ENCODE assay signal across 21 mouse cellular contexts in the genomic region with DNA sequence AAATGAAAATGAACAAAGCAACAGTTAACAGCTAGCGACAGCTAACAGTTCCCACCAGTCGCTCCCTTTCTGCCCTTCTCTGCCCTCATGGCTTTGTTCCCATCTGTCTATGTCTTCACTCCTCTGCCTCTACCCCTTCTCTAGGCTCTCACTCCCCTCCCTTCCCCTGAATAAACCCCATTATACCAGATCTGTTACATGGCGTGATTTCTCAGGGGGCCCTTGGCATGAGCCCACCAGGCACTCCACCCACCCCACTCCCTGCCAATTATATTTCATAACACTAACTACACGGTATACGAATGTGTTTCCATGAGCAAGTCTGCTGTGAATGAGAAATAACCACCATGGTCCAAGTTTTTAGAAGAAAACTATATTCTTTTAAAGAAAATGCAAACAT. TPM values are rescaled to one million over a fixed set of nuclear protein-coding genes. Genes with fewer than 3 reads are reported as not detected.
DNase-seq lines count a peak whose midpoint lies in the region; ATAC-seq and TF ChIP-seq lines count a peak whose summit lies in the region.
"Had no signal": no experiment of that assay in that cellular context is flagged by ENCODE, and none has a peak within 500 bp of the region (broad histone marks: within the 10 kb centered on the region; RNA-seq: fewer than 3 reads in every experiment).

No protein-coding gene starts in this region.

- TF ChIP-seq POLR2A in brain, embryonic 14.5 days (IDR thresholded peaks at IDR 0.05; ENCODE audit: borderline replicate concordance, extremely low read depth, insufficient read depth, insufficient read length, poor library complexity, severe bottlenecking) = no peak

- WGBS in forebrain, embryonic 14.5 days = 64% methylated on average over 5 of the region's 5 CpGs
- WGBS in forebrain, embryonic 15.5 days = 59% methylated on average over 5 of the region's 5 CpGs
- 61% methylated on average over 5 of the region's 5 CpGs for WGBS in hindbrain, embryonic 16.5 days
- 90% methylated on average over 5 of the region's 5 CpGs for WGBS in hindbrain, embryonic 11.5 days
- WGBS in embryonic facial prominence, embryonic 14.5 days = 64% methylated on average over 5 of the region's 5 CpGs

- no peaks in the 10 kb centered on the region for H3K27me3 ChIP-seq in forebrain, embryonic 14.5 days (replicated peaks; ENCODE audit: control insufficient read depth, insufficient read depth, low read length)
- H3K27me3 ChIP-seq in forebrain, embryonic 15.5 days = no peaks in the 10 kb centered on the region
- no peaks in the 10 kb centered on the region for H3K27me3 ChIP-seq in hindbrain, embryonic 16.5 days (replicated peaks; ENCODE audit: control insufficient read depth, insufficient read depth, low read length)
- H3K27me3 ChIP-seq in hindbrain, embryonic 11.5 days (ENCODE audit: control insufficient read depth, insufficient read depth, low read length) = no peaks in the 10 kb centered on the region
- no peaks in the 10 kb centered on the region for H3K27me3 ChIP-seq in embryonic facial prominence, embryonic 14.5 days (replicated peaks; ENCODE audit: control insufficient read depth, insufficient read depth, low read length)
- H3K27me3 ChIP-seq: heart, embryonic 13.5 days; hindbrain, embryonic 15.5 days had no signal

- H3K4me2 ChIP-seq in forebrain, embryonic 14.5 days (ENCODE audit: low read length) = no peak overlapping the region
- no peak overlapping the region for H3K4me2 ChIP-seq in forebrain, embryonic 15.5 days (replicated peaks)
- no peak overlapping the region for H3K4me2 ChIP-seq in hindbrain, embryonic 16.5 days (ENCODE audit: low read length)
- H3K4me2 ChIP-seq in hindbrain, embryonic 11.5 days (replicated peaks; ENCODE audit: low read depth, low read length) = no peak overlapping the region
- H3K4me2 ChIP-seq in embryonic facial prominence, embryonic 14.5 days (ENCODE audit: low read depth, low read length) = no peak overlapping the region
- H3K4me2 ChIP-seq: heart, embryonic 13.5 days; hindbrain, embryonic 15.5 days had no signal

- H3K9me3 ChIP-seq in forebrain, embryonic 14.5 days (replicated peaks; ENCODE audit: control insufficient read depth, low read length) = no peaks in the 10 kb centered on the region
- no peaks in the 10 kb centered on the region for H3K9me3 ChIP-seq in forebrain, embryonic 15.5 days
- no peaks in the 10 kb centered on the region for H3K9me3 ChIP-seq in hindbrain, embryonic 16.5 days (ENCODE audit: control insufficient read depth, low read length)
- H3K9me3 ChIP-seq in hindbrain, embryonic 11.5 days (ENCODE audit: control insufficient read depth, low read length) = no peaks in the 10 kb centered on the region
- H3K9me3 ChIP-seq in embryonic facial prominence, embryonic 14.5 days (ENCODE audit: control insufficient read depth, low read length) = no peaks in the 10 kb centered on the region
- H3K9me3 ChIP-seq: heart, embryonic 13.5 days; hindbrain, embryonic 15.5 days had no signal

- H3K36me3 ChIP-seq in forebrain, embryonic 14.5 days (ENCODE audit: control insufficient read depth, insufficient read depth, low read length) = peaks cover 25% of the 10 kb centered on the region; the same call in 1 of the 2 replicates
- H3K36me3 ChIP-seq in forebrain, embryonic 15.5 days = peaks cover 22% of the 10 kb centered on the region
- H3K36me3 ChIP-seq in hindbrain, embryonic 16.5 days (ENCODE audit: control insufficient read depth, insufficient read depth, low read length) = peaks cover 3% of the 10 kb centered on the region; the same call in 1 of the 2 replicates
- 0 out of 2 replicates have a peak, but pooled peaks cover 2% of the 10 kb centered on the region for H3K36me3 ChIP-seq in hindbrain, embryonic 11.5 days (ENCODE audit: control insufficient read depth, insufficient read depth, low read length)
- peaks cover 43% of the 10 kb centered on the region for H3K36me3 ChIP-seq in embryonic facial prominence, embryonic 14.5 days (ENCODE audit: control insufficient read depth, insufficient read depth, low read length)

- no peaks in the 10 kb centered on the region for H3K4me1 ChIP-seq in forebrain, embryonic 14.5 days (ENCODE audit: control insufficient read depth, insufficient read depth, low read length)
- H3K4me1 ChIP-seq in forebrain, embryonic 15.5 days = no peaks in the 10 kb centered on the region
- no peaks in the 10 kb centered on the region for H3K4me1 ChIP-seq in hindbrain, embryonic 16.5 days (ENCODE audit: control insufficient read depth, insufficient read depth, low read depth, low read length)
- no peaks in the 10 kb centered on the region for H3K4me1 ChIP-seq in hindbrain, embryonic 11.5 days (replicated peaks; ENCODE audit: control insufficient read depth, insufficient read depth, low read length)
- no peaks in the 10 kb centered on the region for H3K4me1 ChIP-seq in embryonic facial prominence, embryonic 14.5 days (ENCODE audit: control insufficient read depth, insufficient read depth, low read length)
- H3K4me1 ChIP-seq: heart, embryonic 13.5 days; hindbrain, embryonic 15.5 days had no signal

- H3K9ac ChIP-seq in forebrain, embryonic 14.5 days (ENCODE audit: low read length) = no peak overlapping the region
- H3K9ac ChIP-seq in forebrain, embryonic 15.5 days (replicated peaks) = no peak overlapping the region
- no peak overlapping the region; the same call in 1 of the 2 replicates for H3K9ac ChIP-seq in hindbrain, embryonic 16.5 days (ENCODE audit: low read depth, low read length)
- no peak overlapping the region for H3K9ac ChIP-seq in hindbrain, embryonic 11.5 days (ENCODE audit: low read depth, low read length)
- H3K9ac ChIP-seq in embryonic facial prominence, embryonic 14.5 days (ENCODE audit: low read depth, low read length) = no peak overlapping the region
- H3K9ac ChIP-seq: heart, embryonic 13.5 days; hindbrain, embryonic 15.5 days had no signal

- H3K27ac ChIP-seq in forebrain, embryonic 14.5 days (ENCODE audit: low read depth, low read length) = no peak overlapping the region
- H3K27ac ChIP-seq in forebrain, embryonic 15.5 days (replicated peaks) = no peak overlapping the region
- H3K27ac ChIP-seq in hindbrain, embryonic 16.5 days (ENCODE audit: low read depth, low read length) = no peak overlapping the region
- H3K27ac ChIP-seq in hindbrain, embryonic 11.5 days (ENCODE audit: low read depth, low read length) = no peak overlapping the region
- H3K27ac ChIP-seq in embryonic facial prominence, embryonic 14.5 days (replicated peaks; ENCODE audit: low read depth, low read length) = no peak overlapping the region
- H3K27ac ChIP-seq: heart, embryonic 13.5 days; hindbrain, embryonic 15.5 days had no signal

- no peak overlapping the region for H3K4me3 ChIP-seq in forebrain, embryonic 14.5 days (ENCODE audit: low read depth, low read length)
- no peak overlapping the region for H3K4me3 ChIP-seq in forebrain, embryonic 15.5 days
- no peak overlapping the region for H3K4me3 ChIP-seq in hindbrain, embryonic 16.5 days (ENCODE audit: low read length)
- H3K4me3 ChIP-seq in hindbrain, embryonic 11.5 days (ENCODE audit: low read depth, low read length) = no peak overlapping the region
- H3K4me3 ChIP-seq in embryonic facial prominence, embryonic 14.5 days (ENCODE audit: low read depth, low read length) = no peak overlapping the region
- H3K4me3 ChIP-seq: heart, embryonic 13.5 days; hindbrain, embryonic 15.5 days had no signal

- ATAC-seq in forebrain, embryonic 14.5 days = 0 out of 2 replicates have a peak, but pooled peaks have one; percentile 46
- no peak for ATAC-seq in forebrain, embryonic 15.5 days (replicated peaks)
- ATAC-seq in hindbrain, embryonic 16.5 days = 0 out of 2 replicates have a peak, but pooled peaks have one; percentile 22
- no peak for ATAC-seq in hindbrain, embryonic 11.5 days (ENCODE audit: low FRiP score)
- peak; percentile 55 for ATAC-seq in embryonic facial prominence, embryonic 14.5 days (ENCODE audit: low read depth)

- DNase-seq in forebrain, embryonic 14.5 days (ENCODE audit: low spot score) = peak; percentile 9
- DNase-seq in hindbrain, embryonic 11.5 days (ENCODE audit: low spot score) = no peak
- peak; percentile 35 for DNase-seq in brain, embryonic 14.5 days (ENCODE audit: low read depth)
- peak; percentile 22 for DNase-seq in embryonic facial prominence, embryonic 14.5 days (ENCODE audit: low spot score)
- DNase-seq in cerebellum, postnatal 25 days = no peak
- DNase-seq: adrenal gland, adult 8-10 months; adrenal gland, postnatal 36 days; cerebellum, adult 11 months; cerebellum, adult 8-10 months; cerebellum, postnatal 14 days; gastrocnemius, postnatal 36 days; heart, postnatal 36 days; kidney, adult 11 months; kidney, adult 9 months had no signal

- TF ChIP-seq CTCF in brain, embryonic 14.5 days (IDR thresholded peaks at IDR 0.05; ENCODE audit: borderline replicate concordance, extremely low read depth, insufficient read depth, insufficient read length) = no peak

RNA-seq across cellular contexts. Expression of gene Scgb1b30, which starts 14.0 kb away (rescaled TPM):
- not detected in 2 replicates for polyA plus RNA-seq in forebrain, embryonic 14.5 days (2014; fragmentation: Nextera tagmentation; extraction: Ambion mirVana)
- polyA plus RNA-seq in forebrain, embryonic 15.5 days (2015; fragmentation: Nextera tagmentation; extraction: Ambion mirVana) = not detected in 2 replicates
- polyA plus RNA-seq in hindbrain, embryonic 16.5 days (2015; fragmentation: Nextera tagmentation; extraction: Ambion mirVana) = not detected in 2 replicates
- polyA plus RNA-seq in hindbrain, embryonic 11.5 days (2014; fragmentation: Nextera tagmentation; extraction: Ambion mirVana) = not detected in 2 replicates
- polyA plus RNA-seq in brain, embryonic 14.5 days (2012; rRNA removed) = not detected in 2 replicates
- polyA plus RNA-seq in embryonic facial prominence, embryonic 14.5 days (2014; fragmentation: Nextera tagmentation; extraction: Ambion mirVana) = not detected in 2 replicates
- polyA plus RNA-seq: cortical plate, adult 2 months; heart, embryonic 13.5 days; heart, postnatal 0 days; hindbrain, embryonic 15.5 days; intestine, embryonic 14.5 days had no signal

RNA-seq across cellular contexts. Expression of gene Wtip, which starts 23.9 kb away (rescaled TPM):
- polyA plus RNA-seq in forebrain, embryonic 14.5 days (2014; fragmentation: Nextera tagmentation; extraction: Ambion mirVana) = 3.3 and 4.2 TPM in 2 replicates
- polyA plus RNA-seq in forebrain, embryonic 15.5 days (2015; fragmentation: Nextera tagmentation; extraction: Ambion mirVana) = 3.0 and 4.3 TPM in 2 replicates
- polyA plus RNA-seq in hindbrain, embryonic 16.5 days (2015; fragmentation: Nextera tagmentation; extraction: Ambion mirVana) = 3.8 and 4.1 TPM in 2 replicates
- polyA plus RNA-seq in hindbrain, embryonic 11.5 days (2014; fragmentation: Nextera tagmentation; extraction: Ambion mirVana) = 4.0 TPM in 2 replicates
- 35.5 and 40.4 TPM in 2 replicates for polyA plus RNA-seq in brain, embryonic 14.5 days (2012; rRNA removed)
- 6.8 and 7.8 TPM in 2 replicates for polyA plus RNA-seq in embryonic facial prominence, embryonic 14.5 days (2014; fragmentation: Nextera tagmentation; extraction: Ambion mirVana)

Comparison
In these comparisons a context has a peak if more than half of its experiments do, and no peak if none do; other contexts are left out.
1. ATAC-seq: peak in forebrain, embryonic 14.5 days (single experiment), hindbrain, embryonic 16.5 days (single experiment) and embryonic facial prominence, embryonic 14.5 days (single experiment); none in forebrain, embryonic 15.5 days (single experiment) and hindbrain, embryonic 11.5 days (single experiment).
2. DNase-seq: peak in forebrain, embryonic 14.5 days (single experiment), brain, embryonic 14.5 days (single experiment) and embryonic facial prominence, embryonic 14.5 days (single experiment); none in hindbrain, embryonic 11.5 days (single experiment) and cerebellum, postnatal 25 days (0 of 2).